Mouse (Mus musculus): ENCODE measurements around the gene Ttc26. TPM values are rescaled to one million over a fixed set of nuclear protein-coding genes. Genes with fewer than 3 reads are reported as not detected.
"Not testable (repeated sequence)": the region's sequence is repeated elsewhere in the genome, so short reads cannot be mapped to it uniquely, and the experiment has no call there.

Ttc26 gene
- polyA plus RNA-seq, 1 experiment: 2.9 TPM

GRCm38 (mm10) chr6:38353181-38353580 is 28.1 kb upstream of the Ttc26 start:
- no peak overlapping the region for H3K27ac ChIP-seq (ENCODE audit: insufficient read depth, low read length)
- no peak for TF ChIP-seq CTCF (IDR thresholded peaks at IDR 0.05; ENCODE audit: borderline replicate concordance, insufficient read depth, low read depth, low read length)
- TF ChIP-seq POLR2A (IDR thresholded peaks at IDR 0.05; ENCODE audit: borderline replicate concordance, insufficient read depth, low read length): no peak
- H3K4me1 ChIP-seq (ENCODE audit: control insufficient read depth, insufficient read depth, low read length): no peaks in the 10 kb centered on the region
- 42% methylated on average over 13 of the region's 13 CpGs for WGBS
- H3K4me3 ChIP-seq (replicated peaks; ENCODE audit: insufficient read depth, low read depth, low read length): no peak overlapping the region
- no peak for DNase-seq
- no peaks in the 10 kb centered on the region; the same call in 1 of the 2 replicates for H3K27me3 ChIP-seq (ENCODE audit: control insufficient read depth, insufficient read depth, low read length)

GRCm38 (mm10) chr6:38353811-38354722 is 27.2 kb upstream of the Ttc26 start, which contains the start of gene Zc3hav1:
Zc3hav1 (minus strand) TSS chr6:38354603.
- under 1% methylated on average over 87 of the region's 87 CpGs for WGBS
- peak within 1 kb of the TSS; percentile 56 for H3K4me3 ChIP-seq (replicated peaks; ENCODE audit: insufficient read depth, low read depth, low read length)
- DNase-seq: peak; percentile 24 to 37
- TF ChIP-seq CTCF (IDR thresholded peaks at IDR 0.05; ENCODE audit: borderline replicate concordance, insufficient read depth, low read depth, low read length): no peak
- no peak for TF ChIP-seq POLR2A (IDR thresholded peaks at IDR 0.05; ENCODE audit: borderline replicate concordance, insufficient read depth, low read length)
- H3K4me1 ChIP-seq (ENCODE audit: control insufficient read depth, insufficient read depth, low read length): no peaks in the 10 kb centered on the region
- no peaks in the 10 kb centered on the region; the same call in 1 of the 2 replicates for H3K27me3 ChIP-seq (ENCODE audit: control insufficient read depth, insufficient read depth, low read length)
- no peak within 1 kb of the TSS for H3K27ac ChIP-seq (ENCODE audit: insufficient read depth, low read length)

- H3K4me3 ChIP-seq (replicated peaks; ENCODE audit: insufficient read depth, low read depth, low read length): peak overlapping the region; percentile 56
- 11% methylated on average over 20 of the region's 20 CpGs for WGBS
- TF ChIP-seq CTCF (IDR thresholded peaks at IDR 0.05; ENCODE audit: borderline replicate concordance, insufficient read depth, low read depth, low read length): no peak
- TF ChIP-seq POLR2A (IDR thresholded peaks at IDR 0.05; ENCODE audit: borderline replicate concordance, insufficient read depth, low read length): no peak
- DNase-seq: no peak
- H3K4me1 ChIP-seq (ENCODE audit: control insufficient read depth, insufficient read depth, low read length): no peaks in the 10 kb centered on the region
- no peaks in the 10 kb centered on the region; the same call in 1 of the 2 replicates for H3K27me3 ChIP-seq (ENCODE audit: control insufficient read depth, insufficient read depth, low read length)
- H3K27ac ChIP-seq (ENCODE audit: insufficient read depth, low read length): no peak overlapping the region
Observed at GRCm38 (mm10) chr6:38354723-38355353, 26.4 kb upstream of the Ttc26 start.

- no peak for DNase-seq
- TF ChIP-seq POLR2A (IDR thresholded peaks at IDR 0.05; ENCODE audit: borderline replicate concordance, insufficient read depth, low read length) (no peak), CTCF (IDR thresholded peaks at IDR 0.05; ENCODE audit: borderline replicate concordance, insufficient read depth, low read depth, low read length) (no peak)
- Histone ChIP-seq H3K4me3 (replicated peaks; ENCODE audit: insufficient read depth, low read depth, low read length) (no peak overlapping the region), H3K27ac (ENCODE audit: insufficient read depth, low read length) (no peak overlapping the region), H3K27me3 (ENCODE audit: control insufficient read depth, insufficient read depth, low read length) (no peaks in the 10 kb centered on the region; the same call in 1 of the 2 replicates), H3K4me1 (ENCODE audit: control insufficient read depth, insufficient read depth, low read length) (no peaks in the 10 kb centered on the region)
- 29% methylated on average over 8 of the region's 8 CpGs for WGBS
Observed at GRCm38 (mm10) chr6:38355354-38355823, 25.9 kb upstream of the Ttc26 start.

- WGBS: 50% methylated on average over 7 of the region's 7 CpGs
- H3K4me1 ChIP-seq (ENCODE audit: control insufficient read depth, insufficient read depth, low read length): no peaks in the 10 kb centered on the region
- no peak overlapping the region for H3K4me3 ChIP-seq (replicated peaks; ENCODE audit: insufficient read depth, low read depth, low read length)
- no peak for DNase-seq
- no peak for TF ChIP-seq POLR2A (IDR thresholded peaks at IDR 0.05; ENCODE audit: borderline replicate concordance, insufficient read depth, low read length)
- no peak for TF ChIP-seq CTCF (IDR thresholded peaks at IDR 0.05; ENCODE audit: borderline replicate concordance, insufficient read depth, low read depth, low read length)
- no peaks in the 10 kb centered on the region; the same call in 1 of the 2 replicates for H3K27me3 ChIP-seq (ENCODE audit: control insufficient read depth, insufficient read depth, low read length)
- H3K27ac ChIP-seq (ENCODE audit: insufficient read depth, low read length): no peak overlapping the region
Observed at GRCm38 (mm10) chr6:38355862-38356261, 25.4 kb upstream of the Ttc26 start.

- not testable (repeated sequence) for H3K27me3 ChIP-seq (ENCODE audit: control insufficient read depth, insufficient read depth, low read length); H3K4me1 ChIP-seq (ENCODE audit: control insufficient read depth, insufficient read depth, low read length); H3K27ac ChIP-seq (ENCODE audit: insufficient read depth, low read length); DNase-seq; H3K4me3 ChIP-seq (replicated peaks; ENCODE audit: insufficient read depth, low read depth, low read length)
- 87% methylated on average over 15 of the region's 15 CpGs for WGBS
Observed at GRCm38 (mm10) chr6:38356661-38357433, 24.4 kb upstream of the Ttc26 start.

GRCm38 (mm10) chr6:38357603-38358252 is 23.5 kb upstream of the Ttc26 start:
- TF ChIP-seq POLR2A (IDR thresholded peaks at IDR 0.05; ENCODE audit: borderline replicate concordance, insufficient read depth, low read length) (no peak), CTCF (IDR thresholded peaks at IDR 0.05; ENCODE audit: borderline replicate concordance, insufficient read depth, low read depth, low read length) (no peak)
- 53% methylated on average over 5 of the region's 5 CpGs for WGBS
- no peak overlapping the region for H3K27ac ChIP-seq (ENCODE audit: insufficient read depth, low read length)
- no peak overlapping the region for H3K4me3 ChIP-seq (replicated peaks; ENCODE audit: insufficient read depth, low read depth, low read length)
- DNase-seq: no peak
- no peaks in the 10 kb centered on the region for H3K4me1 ChIP-seq (ENCODE audit: control insufficient read depth, insufficient read depth, low read length)
- H3K27me3 ChIP-seq (ENCODE audit: control insufficient read depth, insufficient read depth, low read length): no peaks in the 10 kb centered on the region; the same call in 1 of the 2 replicates

Measured in cerebellum, adult 2 months (tissue).